Mouse (Mus musculus) fat pad, adult 2 months (tissue): ENCODE data around the gene Slc5a2.

Experiments used
- DNase-seq: peaks from one replicate; pipeline ENCODE4 v3.0.0-alpha.2; 2011; ENCODE audit warnings: low read depth, low spot score; ENCODE audit errors: extremely low read depth

The Slc5a2 gene

DNA sequence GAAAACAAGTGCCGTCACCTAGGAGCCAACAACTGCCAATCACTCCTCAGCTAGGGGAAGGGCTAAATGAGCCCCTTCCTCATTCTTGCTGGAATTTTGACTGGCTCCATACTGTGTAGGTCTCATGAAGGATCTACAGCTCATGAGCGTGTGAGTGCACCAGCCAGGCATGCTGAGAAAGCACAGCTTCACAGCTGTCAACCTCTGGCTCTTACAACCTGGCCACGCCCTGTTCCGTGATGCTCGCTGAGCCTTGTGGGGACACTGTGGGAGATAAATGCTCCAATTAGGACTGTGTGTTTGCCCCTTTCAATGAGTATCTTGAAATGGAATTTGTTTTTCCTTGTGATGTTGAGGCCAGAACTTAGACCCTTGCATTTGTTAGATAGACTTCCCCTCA lies 15.5 kb upstream of the Slc5a2 start:
- no peak for DNase-seq

GRCm38 (mm10) chr7:128251946-128252345 lies 13.5 kb upstream of the Slc5a2 start:
- DNase-seq = no peak

GRCm38 (mm10) chr7:128252609-128253008 lies 12.8 kb upstream of the Slc5a2 start:
- DNase-seq = no peak

DNA sequence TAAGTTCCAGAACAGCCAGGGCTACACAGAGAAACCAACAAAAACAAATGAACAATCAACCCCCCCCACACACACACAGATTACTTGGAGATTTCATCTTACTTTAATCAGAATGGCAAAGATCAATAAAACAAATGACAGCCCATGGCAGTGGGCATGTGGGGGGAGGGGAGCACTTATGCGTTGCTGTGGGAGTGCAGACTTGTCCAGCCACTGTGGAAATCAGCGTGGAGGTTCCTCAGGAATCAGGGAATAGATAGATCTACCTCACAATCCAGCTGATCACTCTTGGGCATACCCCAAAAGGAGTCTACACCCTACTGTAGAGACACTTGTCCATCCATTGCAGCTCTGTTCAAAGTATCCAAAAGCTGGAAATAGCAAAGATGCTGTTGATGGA lies 10.5 kb upstream of the Slc5a2 start:
- DNase-seq = no peak

DNA sequence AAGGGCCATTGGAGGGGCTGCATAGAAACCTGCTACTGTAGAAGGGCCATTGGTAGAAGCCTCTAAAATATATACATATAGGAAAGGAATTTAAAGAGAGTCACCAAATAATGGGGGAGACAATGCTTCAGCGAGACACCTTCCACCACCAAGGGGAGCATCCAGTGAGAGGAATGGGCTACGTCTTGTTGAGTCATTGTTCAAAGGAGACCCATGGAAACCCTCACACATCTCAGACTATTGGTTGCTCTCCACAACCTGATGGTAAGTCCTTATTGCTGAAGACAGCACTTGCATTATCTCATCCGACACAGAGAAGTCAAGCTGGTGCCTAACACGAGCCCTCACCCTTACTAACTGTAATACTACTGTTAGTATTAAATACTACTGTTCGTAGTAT lies 9.7 kb upstream of the Slc5a2 start:
- no peak for DNase-seq

- DNase-seq = no peak
Measured at GRCm38 (mm10) chr7:128256783-128257334, 8.6 kb upstream of the Slc5a2 start.

GRCm38 (mm10) chr7:128266056-128266455 lies 599 bp downstream of the Slc5a2 start:
- no peak for DNase-seq

- DNase-seq = no peak
Measured at GRCm38 (mm10) chr7:128267391-128267790, 1.9 kb downstream of the Slc5a2 start.

- DNase-seq = no peak
Measured at GRCm38 (mm10) chr7:128267813-128268212, 2.4 kb downstream of the Slc5a2 start.

GRCm38 (mm10) chr7:128270431-128270850 lies 5.0 kb downstream of the Slc5a2 start:
- DNase-seq = no peak

DNA sequence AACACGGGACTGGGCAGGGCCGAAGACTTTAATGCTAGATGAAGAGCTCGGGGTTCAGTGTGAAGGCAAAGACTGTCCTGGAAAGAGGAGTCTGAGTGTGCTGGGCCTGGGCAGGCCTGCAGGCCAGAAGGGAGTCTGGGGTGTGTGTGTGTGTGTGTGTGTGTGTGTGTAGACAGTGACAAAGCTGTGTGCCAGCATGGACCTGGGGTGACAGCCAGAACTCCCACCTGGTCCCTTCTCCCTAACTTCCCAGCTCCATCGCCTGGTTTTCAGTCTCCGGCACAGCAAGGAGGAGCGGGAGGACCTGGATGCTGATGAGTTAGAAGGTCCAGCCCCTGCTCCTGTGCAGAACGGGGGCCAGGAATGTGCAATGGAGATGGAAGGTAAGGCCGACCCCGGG lies 6.0 kb downstream of the Slc5a2 start:
- DNase-seq = no peak

DNA sequence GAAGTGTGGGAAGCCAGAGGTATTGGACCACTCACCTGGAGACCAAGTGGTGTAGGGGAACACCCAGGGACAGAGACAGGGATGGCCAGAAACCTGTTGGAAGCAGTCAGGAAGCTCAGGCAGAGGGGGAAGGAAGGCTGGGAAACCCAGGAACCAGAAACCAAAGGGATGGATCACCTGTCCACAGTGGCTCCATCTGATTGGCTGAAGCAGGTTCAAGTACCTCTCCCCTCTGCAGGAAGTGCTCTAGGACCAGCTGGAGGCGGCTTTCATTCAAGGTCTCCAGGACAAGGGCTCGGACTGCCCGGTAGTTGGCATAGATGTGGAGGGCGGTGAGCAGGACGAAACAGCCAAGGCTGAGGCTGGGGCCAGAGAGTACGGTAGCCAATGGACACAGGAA lies 10.6 kb downstream of the Slc5a2 start:
- DNase-seq = no peak

DNA sequence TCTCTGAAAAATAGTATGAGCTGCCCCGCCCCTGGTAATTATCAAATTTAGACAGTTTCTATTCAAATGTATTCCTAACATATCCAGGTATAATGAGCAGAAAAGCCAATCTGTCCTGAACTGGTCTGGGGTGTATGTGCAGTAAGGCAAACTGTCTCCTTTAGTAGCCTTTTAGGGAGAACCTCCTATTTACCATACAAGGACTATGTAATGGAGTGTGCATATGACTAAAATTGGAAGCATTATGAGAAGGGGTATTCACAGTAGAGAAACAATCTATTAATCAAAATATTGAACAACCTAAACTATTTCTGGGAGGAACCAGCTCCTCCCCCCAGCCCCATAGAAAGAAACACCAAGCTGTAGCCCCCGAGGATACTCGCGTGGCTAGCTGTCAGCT lies 14.3 kb downstream of the Slc5a2 start:
- no peak for DNase-seq

- DNase-seq = no peak
Measured at GRCm38 (mm10) chr7:128281765-128282164, 16.3 kb downstream of the Slc5a2 start.

DNA sequence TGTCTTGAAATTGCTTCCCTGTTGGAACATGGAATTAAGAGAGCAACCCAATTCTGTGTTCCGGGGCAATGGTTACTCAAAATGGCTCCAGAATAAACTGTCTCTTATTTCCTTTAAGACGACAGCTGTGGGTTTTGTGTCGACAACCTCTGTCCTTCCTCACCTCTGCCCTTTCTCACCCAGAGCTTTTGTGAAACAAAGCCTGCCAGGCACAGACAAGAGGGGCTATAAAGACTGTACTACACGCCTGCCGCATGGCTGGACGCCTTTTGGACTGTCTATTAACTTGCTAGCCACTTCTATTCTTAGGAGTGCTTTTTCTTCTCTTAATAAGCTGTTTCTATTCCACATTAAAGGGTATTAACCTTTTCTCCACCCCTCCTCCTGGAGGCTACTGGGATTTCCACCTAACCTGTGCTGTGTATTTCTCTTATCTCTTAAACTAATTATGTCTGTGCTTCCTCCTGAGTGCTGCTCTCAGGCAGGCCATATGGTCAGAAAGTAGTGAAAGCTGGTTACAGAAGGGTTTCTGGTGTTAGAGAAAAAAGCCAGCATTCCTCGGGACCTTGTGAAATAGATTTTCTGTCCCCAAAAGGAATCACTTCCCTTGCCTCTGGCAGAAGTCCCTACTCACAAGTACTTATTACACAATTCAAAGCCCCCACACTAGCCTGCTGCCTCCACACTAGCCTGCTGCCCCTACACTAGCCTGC lies 17.2 kb downstream of the Slc5a2 start:
- no peak for DNase-seq

DNA sequence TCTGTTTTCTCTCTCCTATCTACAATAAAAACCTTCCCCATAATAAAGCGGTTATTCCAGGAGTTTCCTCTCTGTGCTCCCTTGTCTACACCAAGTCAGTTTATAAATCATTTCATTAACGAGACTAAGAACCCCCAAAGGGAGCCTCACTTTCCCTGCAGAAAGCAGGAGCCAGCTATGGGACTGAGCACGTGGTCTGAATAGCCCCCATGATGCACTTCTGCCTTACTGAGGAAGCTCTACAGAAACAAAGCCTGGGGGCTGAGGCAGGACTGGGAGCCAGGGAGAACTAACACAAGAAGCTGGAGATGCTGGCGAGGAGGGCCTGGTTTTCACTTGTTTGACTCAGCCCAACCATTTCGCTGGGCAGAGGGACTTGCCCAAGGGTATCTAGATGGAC lies 18.6 kb downstream of the Slc5a2 start:
- DNase-seq = no peak

- DNase-seq = no peak
Measured at GRCm38 (mm10) chr7:128285060-128285459, 19.6 kb downstream of the Slc5a2 start.

DNA sequence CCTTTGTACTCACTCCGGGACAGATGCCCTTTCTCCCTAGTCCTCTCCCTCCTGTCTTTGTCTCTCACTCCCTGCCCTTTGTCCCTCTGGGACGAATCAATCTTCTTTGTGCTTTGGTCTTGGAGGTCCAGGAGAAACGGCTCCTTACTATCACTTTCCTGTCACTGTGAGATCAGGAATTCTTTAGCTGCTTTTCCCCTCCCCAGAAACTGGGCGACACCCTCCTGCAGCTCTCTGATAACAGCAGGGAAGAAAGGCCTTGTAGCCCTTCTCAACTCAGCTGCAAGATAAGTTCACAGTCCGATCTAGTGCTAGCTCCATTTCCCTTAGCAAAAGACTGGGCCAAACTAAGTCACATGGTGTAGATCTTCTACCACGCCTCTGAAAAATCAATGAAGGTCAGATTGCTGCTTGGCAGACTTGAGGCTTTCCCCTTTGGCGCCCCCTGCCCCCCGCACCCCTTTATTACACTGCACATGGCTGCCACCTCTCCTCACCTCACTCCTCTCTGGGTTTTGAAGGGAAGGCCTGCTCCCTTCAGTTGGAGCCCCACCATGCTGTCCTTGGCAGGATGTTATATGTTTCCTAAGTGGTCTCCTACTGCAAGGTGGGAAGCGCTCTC lies 23.6 kb downstream of the Slc5a2 start:
- DNase-seq = no peak

GRCm38 (mm10) chr7:128294785-128295184 lies 29.3 kb downstream of the Slc5a2 start:
- DNase-seq = no peak

DNA sequence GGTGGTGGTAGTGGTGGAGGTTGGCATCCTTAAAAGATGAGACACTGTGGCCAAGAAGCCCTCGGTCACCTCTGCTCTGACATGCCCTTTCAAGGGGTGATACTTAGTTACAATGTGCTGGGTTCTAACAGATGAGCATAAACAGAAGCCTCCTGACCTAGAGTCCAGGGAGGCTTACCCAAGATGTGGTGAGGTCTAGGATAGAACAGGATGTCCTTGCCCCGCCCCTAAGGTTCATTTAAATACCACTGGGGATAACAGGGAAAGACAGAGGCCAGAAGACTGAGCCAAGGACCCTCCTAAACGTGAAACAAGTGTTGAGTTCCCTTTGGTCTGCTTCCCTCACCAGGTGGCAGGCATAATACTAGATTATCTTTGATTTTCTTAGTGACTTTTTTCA lies 31.1 kb downstream of the Slc5a2 start:
- no peak for DNase-seq

GRCm38 (mm10) chr7:128297291-128297616 lies 31.8 kb downstream of the Slc5a2 start:
- no peak for DNase-seq

GRCm38 (mm10) chr7:128297617-128298480 lies 32.4 kb downstream of the Slc5a2 start, which contains the start of gene BC017158:
Gene BC017158, minus strand, starts transcription at chr7:128298170.
- DNase-seq = no peak
